Mouse (Mus musculus) cerebellum, adult 18-20 months (tissue): Measurements from ENCODE around the gene Col6a3.

Experiments used
- DNase-seq, 2 experiments: peaks; one replicate each; pipeline ENCODE4 v3.0.0; 2021

Gene Col6a3

DNA sequence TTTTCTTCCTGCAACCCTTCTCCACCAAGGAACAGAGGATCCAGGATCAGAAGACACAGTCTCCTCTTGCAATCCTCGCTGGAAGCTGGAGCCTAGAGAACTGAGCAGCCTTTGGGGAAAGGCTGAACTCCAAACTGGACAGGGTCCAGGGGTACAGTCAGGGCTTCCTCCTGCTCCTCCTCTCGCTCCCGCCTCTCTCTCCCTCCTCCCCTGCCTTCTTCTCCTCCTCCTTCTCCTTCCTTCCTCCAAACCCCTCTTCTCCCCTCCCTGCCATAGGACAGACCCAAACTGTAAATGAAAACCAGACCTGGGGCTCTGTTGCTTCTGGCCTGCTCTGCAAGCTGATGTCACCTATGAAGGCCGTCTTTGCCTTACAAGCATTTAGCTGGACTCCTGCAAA is at the start of gene Col6a3:
TSS of gene Col6a3 (minus strand) at position 136 of the 400 bp plus-strand sequence.
- peak in 1 of 2 experiments; percentile 5 for DNase-seq

DNA sequence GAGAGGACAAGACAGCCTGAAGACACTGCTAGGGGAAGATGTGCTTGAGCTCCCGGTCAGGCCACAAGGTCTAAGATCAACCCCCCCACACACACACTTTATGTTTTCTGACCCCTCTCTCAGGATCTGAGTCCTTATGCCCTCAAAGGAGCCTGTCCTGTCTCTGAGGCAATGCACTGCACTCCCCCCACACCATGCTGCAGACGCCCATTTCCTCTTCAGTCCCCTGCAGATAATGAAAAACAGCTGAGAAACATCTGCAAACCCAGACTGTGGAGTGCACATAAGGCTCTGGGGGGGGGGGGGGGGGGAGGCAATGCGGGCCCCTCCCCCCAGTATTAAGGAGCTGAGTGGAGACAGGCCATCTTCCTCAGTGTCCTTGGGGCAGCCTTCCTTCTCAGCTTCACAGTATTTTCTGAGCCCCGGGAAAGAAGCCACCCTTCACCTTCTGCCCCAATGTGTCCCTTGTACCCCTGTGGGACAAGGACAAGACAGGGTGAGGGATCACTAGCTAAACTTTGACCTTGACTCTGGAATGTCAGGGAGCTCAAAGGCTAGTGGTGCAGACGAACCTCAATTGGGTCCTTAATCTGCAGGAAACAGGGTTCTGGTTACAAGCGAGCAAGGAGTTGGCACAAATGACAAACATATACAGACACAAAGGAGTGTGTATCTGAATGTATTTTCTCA is 42.1 kb upstream of the Col6a3 start:
- no peak for DNase-seq

DNA sequence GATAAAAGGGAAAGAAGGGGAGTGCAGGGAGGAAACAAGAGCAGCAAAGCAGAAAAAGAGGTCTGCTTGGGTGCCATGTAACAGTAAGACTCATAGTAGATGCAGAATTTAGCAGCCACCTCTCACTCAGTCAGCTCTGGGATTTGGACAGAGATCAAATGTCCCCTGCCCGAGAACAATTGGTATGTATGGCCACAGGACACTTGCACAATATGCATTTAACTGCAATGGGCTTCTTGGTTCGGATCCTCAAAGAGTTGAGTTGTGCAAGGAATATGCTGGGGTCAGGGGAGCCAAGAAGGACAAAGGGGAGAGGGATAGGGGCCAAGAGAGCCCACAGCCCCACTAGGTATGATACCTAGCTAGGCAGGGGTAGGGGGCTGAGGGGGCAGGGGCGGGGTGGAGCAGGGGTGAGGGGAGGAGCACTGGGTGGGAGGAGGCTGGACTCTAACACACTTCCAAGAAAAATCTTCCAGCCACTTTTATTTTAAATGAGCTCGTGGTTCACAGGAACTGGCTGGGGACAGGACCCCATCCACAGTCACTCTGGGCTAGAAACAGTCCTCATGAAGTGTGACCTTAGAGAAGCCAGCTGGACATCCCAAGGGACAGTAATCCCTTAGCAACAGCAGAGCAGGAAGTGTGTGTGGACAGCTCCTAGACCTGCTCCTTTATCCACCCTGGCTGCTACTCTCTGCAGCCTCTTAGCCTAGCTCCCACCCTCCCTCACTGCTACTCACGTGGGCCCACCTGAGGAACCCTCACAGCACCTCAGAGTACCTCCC is 32.9 kb upstream of the Col6a3 start:
- DNase-seq = no peak

DNA sequence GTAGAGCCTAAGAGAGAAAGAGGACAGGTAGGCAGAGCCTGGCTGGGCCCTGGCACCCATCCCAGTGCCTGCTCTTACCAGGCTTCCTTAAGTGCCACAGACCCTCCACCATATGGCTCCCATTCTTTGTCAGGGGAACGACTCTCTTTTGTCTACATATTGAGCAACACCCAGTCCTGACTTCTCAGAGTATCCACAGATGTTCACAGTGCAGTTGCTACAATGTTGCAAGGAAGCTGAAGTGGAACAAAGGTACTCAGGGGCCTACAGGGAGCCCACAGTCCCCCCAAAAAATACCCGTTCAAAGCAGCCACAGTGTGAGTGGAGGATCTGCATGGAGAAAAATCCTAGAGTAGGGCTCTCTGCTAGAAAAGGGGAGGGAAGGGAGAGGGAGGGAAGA is 32.2 kb upstream of the Col6a3 start:
- no peak for DNase-seq

DNA sequence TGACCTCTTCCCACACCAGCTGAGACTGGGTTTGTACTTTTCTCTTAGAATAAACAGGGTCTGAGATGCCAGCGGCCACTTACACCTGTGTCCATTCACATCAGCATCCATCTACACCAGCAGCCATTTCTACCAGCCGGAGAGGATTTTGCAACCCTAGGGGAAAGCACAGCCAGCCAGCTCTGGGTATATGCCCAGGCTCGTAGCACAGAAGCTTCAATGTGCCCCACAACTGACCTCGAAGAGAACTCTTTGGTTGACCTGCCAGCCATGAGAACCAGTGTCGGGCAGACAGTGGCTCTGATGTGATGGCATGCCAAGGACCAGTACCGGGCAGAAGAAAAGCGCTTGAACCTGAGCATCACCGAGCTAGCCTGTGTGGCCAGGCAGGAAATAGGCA is 31.6 kb upstream of the Col6a3 start:
- DNase-seq = no peak

DNA sequence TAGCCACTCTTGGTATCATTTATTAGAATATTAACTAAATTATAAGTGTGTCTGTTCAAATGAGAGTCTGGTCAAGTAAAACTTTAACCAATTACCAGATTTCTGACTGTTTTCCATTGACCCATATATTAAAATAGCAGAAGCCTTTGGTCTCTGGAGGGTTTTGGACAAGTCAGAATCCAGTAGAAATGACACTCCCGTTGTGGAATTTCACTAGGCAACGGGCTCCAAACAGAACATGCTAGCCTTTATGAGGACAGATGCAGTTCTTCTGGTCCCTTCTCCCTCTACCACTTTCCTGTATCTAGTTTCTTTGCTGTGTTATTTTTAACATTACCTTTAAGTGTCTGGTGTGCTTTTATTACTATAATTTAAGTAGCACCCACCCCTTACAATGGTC is 26.8 kb upstream of the Col6a3 start:
- no peak for DNase-seq

DNA sequence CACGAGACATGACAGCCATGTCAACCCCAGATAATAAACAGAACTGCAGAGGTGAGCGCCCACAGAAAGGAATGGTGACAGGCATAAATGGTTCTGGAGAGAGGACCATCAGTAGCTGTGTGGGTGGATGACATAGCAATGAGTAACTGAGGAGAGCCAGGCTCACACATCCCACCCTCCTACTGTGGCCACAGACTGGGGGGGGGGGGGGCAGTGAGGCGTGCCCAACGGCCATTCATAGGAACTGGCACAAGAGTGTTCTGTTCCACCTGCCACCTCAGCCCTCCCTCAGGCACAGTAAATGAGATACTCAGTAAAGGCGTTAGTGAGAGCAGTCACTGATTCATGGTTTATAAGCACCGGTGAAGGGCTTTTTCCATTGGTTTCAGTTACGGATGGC is 23.0 kb upstream of the Col6a3 start:
- DNase-seq = no peak

DNA sequence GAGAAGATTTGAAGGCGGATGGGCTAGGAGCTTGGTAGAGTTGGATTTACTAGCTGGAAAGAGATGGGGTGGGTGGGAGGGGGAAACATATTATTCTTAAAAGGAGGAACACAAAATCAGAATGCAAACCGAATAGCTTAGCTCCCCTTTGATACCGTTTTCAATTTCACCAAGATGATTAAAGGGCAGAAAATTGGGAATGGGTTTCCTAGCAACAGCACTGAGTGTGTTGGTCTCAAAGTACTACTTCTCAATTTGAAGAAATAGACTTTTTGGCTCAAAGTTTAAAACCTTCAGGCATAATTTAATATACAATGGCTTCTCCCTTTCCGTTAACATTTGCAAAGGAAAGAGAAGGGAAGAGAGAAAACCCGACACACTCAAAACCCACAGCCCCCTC is 12.1 kb upstream of the Col6a3 start:
- DNase-seq = no peak

DNA sequence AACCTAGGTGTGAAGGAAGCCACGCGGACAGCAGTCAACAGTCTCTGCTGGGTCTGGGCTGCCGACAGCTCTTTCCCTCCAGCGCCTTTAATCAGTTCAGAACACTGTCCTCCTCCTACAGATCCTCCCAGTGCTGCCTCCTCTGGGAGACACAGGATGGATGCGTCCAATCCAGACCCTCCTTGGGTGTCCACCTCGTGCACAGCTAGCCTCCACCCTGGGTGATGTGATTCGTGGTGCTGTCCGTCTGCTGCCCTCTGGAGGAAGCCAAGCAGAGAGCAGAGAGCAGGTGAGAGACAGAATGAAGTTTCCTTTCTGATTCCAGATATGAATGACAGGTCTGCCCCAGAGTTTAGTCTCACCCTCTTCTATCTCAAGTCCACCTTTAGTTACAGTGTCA is 6.1 kb upstream of the Col6a3 start:
- DNase-seq = peak; percentile 5 to 10

DNA sequence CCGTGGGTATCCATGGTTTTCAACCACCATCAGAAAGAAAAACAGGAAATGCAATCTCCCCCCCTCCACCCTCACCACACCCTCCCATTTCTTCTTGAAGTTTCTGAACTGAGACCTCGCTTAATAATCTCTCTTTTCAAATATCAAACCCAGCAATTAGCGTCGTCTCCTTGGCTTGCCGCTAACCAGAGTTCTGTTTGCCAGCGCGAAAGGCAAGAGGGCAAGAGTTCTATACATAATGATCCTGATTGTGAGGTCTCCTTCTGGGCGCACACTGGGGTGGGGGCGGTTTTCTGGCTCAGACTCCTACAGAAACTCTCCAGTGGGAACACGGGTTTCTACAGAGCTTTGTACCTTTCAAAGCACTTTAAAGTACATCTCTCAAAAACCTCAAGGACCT is 1.4 kb upstream of the Col6a3 start:
- DNase-seq = no peak

DNA sequence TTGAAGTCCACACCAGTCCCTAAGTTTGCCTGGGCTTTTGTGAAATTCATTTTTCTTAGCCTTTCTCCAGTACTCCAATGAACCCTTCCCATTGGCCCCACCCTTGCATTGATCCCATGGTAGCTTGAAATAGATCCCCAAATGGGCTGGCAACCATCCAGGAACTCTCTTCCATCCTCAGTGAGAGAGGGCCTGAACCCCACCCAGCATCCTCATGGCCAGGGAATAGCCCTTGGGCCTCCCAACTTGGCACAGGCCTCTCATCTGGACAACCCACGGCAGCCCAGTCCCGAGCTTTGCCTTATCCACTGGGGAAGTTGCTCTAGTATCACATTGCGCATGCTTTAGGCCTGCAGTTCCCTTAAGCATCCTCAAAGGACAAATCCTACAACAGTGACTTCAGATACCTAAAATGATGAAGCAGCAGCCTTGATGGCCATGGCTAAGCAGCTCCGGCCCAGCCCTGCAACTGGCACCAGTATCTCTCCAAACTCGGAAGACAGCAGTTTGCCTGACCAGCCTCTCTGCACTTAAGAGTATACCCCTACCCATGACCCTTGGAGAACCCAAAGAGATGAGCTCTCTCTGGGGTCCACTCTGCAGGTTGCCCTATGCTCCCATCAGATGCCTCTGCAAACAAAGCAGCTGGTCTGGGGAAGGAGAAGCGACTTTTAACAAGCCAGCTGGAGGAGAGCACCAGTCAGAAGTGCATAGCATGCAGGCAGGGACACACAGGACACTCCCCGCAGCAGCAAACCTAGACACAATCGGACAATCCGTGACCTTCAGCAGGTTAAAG is 783 bp downstream of the Col6a3 start:
- no peak for DNase-seq

DNA sequence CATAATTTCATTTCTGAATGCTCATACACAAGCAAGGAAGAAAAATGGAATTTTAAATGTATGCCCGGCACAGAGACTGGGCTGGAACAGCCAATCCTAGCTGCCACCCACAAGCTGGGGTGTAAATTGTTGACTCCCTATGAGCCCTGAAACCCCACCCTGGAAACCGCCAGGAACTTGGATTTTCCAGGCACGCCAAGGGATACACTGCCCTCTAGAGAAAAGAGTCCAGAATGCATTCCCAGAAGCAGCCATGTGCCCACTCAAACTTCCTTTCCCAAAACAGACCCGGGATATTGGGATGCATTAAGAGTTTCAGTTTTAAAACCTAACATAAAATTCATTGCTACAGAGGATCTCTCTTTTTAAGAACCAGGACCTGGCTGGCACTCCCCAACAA is 3.5 kb downstream of the Col6a3 start:
- DNase-seq = peak; percentile 6 to 20

DNA sequence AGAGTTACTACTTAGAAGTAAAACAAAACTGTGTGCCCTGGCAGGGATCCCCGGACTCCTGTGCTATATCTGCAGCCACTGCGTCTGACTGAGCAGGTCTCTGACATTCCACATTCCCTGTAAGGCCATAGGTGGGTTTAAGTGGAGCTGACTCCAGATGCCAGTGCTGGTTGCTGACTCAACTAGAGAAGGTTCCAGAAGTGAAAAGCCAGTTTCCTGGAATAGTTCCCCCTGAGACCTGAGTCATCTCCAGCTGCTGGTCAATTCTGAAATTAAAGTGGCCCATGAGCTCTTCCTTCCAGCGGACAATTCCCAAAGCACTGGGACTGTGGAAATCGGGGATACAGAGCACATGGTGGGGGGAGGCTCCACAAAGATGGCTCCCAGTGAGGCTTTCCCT is 5.1 kb downstream of the Col6a3 start:
- DNase-seq = no peak

DNA sequence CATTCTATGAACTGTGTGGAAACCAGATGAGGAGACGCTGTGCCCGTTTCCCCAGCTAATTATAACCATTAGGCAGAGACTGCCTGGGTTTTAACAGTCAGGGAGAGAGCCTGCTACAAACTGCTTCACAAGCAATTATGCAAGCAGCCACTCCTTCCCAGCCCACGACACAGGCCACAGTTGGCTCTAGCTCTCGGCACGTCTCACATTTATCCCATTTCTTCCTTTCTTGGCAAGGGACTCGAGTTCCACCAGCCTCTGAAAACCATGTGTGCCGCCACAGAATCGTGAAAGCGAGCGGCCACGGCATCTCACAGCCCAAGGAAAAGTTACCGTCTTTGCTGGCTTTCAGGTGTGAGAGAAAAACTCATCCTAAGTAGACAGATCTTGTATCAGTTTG is 5.5 kb downstream of the Col6a3 start:
- DNase-seq = no peak

DNA sequence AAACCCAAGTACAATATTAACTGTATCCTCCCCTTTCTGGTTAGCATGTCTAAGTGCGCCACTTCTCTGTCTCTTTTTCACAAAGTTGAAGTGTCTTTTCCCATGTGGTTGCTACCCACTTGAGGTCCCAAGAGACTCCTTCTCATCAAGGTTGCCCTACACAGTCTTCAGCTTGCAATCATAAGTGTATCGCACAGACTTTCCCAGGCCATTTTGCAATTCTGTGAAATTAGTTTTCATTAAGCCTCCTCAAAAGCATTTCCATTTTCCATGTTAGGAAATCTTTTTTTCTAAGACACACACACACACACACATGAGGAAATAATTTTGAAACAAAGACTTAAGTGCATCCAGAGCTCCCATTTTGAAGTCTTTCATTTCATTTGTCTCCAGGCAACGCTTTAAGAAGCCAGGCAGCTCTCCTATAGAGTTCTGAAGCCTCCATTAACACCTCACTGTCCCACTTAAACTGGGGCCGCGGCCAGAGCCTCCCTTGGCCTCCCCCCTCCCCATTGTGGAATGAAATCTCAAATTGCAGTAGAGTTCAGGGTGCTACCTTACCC is 7.5 kb downstream of the Col6a3 start:
- no peak for DNase-seq

DNA sequence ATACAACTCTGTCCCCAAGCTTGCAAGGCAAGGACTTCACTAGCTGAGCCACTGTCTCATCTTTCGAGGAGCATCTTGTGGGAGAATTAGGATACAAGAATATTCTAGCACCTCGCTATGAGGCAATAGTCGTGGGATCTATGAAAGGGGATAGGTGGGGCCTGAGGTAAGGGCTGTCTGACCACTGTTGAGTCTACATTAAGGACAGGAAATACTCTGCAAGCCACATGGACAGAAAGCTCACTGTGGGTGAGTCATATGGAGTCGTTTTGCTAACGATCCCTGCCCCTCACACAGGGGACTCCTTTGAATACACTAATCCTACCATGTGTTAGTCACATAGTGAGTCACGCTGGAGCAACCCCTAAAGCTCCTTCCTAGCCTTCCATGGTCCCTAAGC is 9.1 kb downstream of the Col6a3 start:
- DNase-seq = no peak

DNA sequence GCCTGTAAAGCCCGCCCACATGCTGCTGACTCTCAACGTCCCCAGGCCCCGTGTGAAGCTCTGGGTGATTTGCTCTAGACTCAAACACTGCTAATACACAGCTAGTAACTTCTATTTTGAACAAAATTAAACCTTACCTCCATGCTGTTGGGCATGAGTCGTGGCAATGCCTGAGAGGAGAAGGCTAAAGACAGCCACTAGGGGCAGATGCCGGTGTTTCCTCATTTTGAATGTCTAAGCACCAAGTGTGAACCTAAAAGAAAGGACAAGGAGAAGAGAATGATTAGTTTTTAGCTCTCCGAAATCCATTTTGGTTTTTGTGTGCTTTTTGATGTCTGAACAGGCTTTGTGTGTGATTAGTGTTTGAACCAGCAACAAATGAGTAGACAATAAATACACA is 13.8 kb downstream of the Col6a3 start:
- no peak for DNase-seq

DNA sequence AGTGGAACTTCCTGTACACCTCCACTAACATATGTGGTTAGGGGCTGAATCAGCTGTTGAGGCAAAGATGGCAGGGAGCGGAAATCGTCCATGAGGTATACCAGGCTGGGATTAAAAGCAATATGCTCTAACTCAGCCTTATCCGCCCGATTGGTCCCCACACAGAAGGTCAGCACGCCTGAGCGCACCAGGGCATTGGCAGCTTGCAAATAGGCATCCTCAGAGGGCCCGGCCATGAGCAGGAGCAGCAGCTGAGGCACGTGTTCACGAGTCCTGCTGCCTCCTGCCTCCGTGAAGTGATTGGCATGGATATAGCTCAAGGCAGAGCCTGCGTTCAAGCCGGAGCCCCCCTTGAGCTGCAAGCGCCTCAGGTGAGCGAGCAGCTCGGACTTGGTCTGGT is 30.5 kb downstream of the Col6a3 start:
- DNase-seq = no peak

DNA sequence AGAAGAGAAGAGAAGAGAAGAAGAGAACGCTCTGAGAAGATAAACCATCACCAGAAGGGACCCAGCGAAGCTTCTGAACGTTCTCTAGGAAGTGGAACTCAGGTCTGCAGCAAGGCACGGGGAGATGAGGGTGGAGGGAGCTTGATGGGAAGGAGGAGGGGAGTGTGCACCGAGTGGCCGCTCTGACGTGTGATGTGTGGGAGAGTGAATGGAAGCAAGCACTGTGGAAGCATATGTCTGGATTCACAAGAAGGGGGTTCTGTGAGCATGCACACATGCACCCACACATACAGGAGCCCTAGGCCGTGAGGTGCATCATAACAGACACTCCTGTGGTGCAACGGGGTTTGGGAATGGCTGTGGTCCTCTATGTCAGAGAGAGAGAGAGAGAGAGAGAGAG is 34.8 kb downstream of the Col6a3 start:
- DNase-seq = no peak

DNA sequence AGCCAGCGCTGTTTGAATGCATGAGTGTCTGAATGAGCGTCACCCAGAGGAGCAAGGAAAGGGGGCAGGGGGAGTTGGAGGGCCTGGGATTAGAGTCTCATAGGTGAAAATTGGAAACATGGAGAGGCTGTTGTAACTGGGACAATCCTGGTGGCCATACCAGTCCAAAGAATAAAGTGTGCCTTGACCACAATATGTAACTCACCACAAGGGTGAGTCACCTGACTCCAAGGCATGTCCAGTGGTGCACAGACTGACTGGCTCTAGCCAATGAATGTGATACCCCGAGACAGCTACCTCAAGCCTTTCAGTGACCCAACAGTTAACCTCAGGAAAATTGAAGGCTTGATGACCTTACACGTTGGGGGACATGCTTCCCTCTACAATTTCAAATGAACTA is 40.7 kb downstream of the Col6a3 start:
- no peak for DNase-seq

DNA sequence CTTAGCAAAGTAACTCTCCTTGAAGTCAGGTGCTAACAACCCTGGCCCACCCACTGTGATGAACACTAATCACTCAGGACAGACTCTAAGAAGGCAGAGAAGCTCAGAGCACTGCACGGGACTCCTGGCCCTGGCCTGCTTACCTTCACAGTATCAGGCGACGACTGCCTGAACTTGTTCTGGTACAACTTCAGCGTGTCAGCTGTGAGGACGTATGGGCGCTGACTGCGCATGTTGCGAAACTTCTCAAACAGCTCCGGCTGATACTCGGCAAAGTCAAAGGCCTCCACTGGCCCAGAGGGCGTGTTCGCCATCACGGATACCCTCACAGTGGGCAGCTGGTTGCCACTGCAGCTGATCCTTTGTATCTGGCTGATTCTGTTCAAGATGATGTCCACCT is 42.7 kb downstream of the Col6a3 start:
- no peak for DNase-seq

DNA sequence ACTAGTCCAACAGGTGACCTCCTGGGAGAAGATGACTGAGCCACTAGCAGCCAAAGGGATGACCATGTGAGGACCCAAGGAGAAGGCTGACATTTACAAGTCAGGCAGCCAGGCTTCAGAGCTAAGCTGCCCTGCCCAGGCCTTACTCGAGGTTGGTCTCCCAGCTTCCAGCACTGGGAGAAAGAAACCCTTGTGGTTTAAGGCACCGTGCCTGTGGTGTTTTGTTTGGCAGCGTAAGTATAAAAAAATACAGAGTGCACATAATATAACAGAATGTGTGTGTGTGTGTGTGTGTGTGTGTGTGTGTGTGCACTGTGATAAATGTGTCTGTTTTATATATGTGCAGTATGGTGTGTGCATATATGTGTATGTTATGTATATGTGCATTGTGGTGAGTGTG is 43.3 kb downstream of the Col6a3 start:
- no peak for DNase-seq

DNA sequence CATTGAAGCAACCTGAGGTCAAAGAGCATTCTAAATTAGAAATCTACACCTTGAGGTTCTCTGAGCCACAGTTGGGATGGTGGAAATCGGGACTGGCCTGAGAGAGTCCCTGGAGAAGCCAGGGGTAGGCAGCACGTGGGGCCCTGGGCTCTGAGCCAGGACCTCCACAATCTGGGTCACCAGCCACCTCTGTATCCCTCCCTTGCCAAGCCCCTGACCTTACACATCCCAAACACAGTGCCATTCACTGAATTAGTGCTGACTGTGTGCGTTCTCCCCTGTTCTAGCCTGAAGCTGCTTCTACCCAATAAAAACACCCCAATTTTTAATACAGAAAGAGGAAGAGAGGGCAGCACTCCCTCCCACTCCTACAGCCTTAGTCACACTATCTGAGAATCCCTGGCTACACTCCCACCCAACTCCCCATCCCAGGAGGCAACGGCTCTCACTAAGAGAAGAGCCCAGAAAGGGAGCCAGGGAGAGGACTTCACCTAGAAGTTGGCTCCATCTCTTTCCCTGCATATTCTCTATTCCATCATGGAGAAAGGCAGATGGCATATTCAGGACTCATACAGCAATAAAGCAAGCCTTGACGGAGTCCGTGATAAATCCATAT is 46.4 kb downstream of the Col6a3 start:
- peak in 1 of 2 experiments; percentile 6 for DNase-seq
